Mouse (Mus musculus): Measurements from ENCODE around the gene Ccdc194. TPM values are rescaled to one million over a fixed set of nuclear protein-coding genes. Genes with fewer than 3 reads are reported as not detected.

Ccdc194 gene
- total and polyA plus RNA-seq, 2 experiments from 2014 or later = 0.27 TPM; not detected in 1

DNA sequence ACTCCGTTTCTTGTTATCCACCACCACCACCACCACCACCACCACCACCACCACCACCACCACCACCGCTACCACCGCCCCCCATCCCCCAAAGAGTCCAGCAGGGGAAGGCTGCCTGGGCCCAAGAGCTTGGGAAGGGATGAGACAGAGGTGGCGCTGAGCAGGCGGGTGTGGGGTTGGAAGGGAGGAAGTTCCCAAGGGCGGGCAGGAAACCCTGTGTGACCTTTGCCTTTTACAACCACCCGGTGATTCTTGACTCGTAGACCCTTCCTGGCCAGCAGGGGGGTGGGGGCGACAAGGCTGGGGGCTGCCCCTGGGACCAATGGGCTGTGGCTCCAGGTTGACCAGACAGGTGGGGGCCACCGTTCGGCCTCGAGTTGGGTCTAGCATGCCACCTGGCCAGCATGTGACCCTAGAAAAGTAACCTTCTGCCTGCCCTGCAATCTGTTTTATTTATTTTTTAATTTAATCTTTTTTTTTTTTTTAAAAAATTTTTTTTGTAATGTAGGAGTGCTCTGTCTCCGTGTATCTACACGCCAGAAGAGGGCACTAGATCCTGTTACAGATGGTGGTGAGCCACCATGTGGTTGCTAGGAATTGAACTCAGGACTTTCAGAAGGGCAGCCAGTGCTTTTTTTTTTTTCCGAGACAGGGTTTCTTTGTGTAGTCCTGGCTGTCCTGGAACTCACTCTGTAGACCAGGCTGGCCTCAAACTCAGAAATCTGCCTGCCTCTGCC, 12.3 kb downstream of the Ccdc194 start:
- H3K9ac ChIP-seq (replicated peaks; ENCODE audit: low read length, poor library complexity, severe bottlenecking) = no peak overlapping the region
- H3K27me3 ChIP-seq (ENCODE audit: insufficient read depth, low read length) = peaks cover 21% of the 10 kb centered on the region
- no peaks in the 10 kb centered on the region for H3K36me3 ChIP-seq (ENCODE audit: insufficient read depth, low read length)
- H3K4me1 ChIP-seq (ENCODE audit: insufficient read depth, low read length) = no peaks in the 10 kb centered on the region
- peak; percentile 9; the same call in 1 of the 2 replicates for TF ChIP-seq CTCF (IDR thresholded peaks at IDR 0.05)
- H3K9me3 ChIP-seq (ENCODE audit: low read length) = no peaks in the 10 kb centered on the region
- H3K27ac ChIP-seq (ENCODE audit: low read depth, low read length) = no peak overlapping the region
- ATAC-seq (ENCODE audit: low FRiP score) (no peak), DNase-seq (ENCODE audit: low spot score) (no peak)
- 73% methylated on average over 11 of the region's 15 CpGs for WGBS
- H3K4me2 ChIP-seq (ENCODE audit: low read depth, low read length, poor library complexity, severe bottlenecking) = no peak overlapping the region
- H3K4me3 ChIP-seq (ENCODE audit: low read depth, low read length) = no peak overlapping the region

DNA sequence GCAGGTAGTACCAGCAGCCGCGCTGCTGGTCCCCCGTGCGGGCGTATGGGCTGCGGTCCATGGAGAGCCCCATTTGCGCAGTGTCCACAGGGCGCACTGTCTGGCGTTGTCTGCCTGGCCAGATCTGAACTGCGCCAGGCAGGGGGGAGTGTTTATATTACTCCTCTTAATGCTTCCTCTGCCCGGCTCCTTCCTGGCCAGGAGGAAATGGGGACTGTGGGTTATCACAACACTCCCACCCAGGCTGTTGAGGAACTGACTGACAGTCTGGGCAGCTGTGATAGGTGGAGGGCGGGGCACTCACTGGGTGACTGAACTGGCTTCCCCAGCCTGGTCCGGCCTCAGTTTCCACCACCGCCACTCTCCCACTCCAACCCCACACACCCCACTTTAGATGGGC, 13.9 kb downstream of the Ccdc194 start, which contains the start of gene Plvap:
Gene Plvap (minus strand): TSS at position 109 of the 400 bp plus-strand sequence.
- peaks cover 26% of the 10 kb centered on the region for H3K27me3 ChIP-seq (ENCODE audit: insufficient read depth, low read length)

DNA sequence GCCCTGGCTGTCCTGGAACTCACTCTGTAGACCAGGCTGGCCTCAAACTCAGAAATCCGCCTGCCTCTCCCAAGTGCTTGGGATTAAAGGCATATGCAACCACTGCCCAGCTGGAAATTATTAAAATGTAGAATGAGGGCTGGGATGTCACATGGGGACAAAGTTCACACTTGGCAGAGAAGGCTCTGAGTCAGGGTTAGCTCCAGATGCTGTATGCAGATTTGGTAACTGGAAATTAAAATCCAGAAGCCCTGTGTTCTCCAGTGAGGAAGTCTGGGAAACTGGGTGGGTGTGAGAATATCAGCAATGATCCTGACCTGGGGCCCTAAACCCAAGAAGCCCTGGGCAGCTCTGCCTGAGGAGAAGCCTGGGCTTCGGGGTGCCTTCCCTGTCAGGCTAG, 16.2 kb downstream of the Ccdc194 start:
- 64% methylated on average over 2 of the region's 2 CpGs for WGBS
- H3K4me2 ChIP-seq (ENCODE audit: low read depth, low read length, poor library complexity, severe bottlenecking) = no peak overlapping the region
- no peaks in the 10 kb centered on the region for H3K9me3 ChIP-seq (ENCODE audit: low read length)
- peaks cover 41% of the 10 kb centered on the region for H3K27me3 ChIP-seq (ENCODE audit: insufficient read depth, low read length)
- TF ChIP-seq CTCF (IDR thresholded peaks at IDR 0.05) = no peak
- H3K27ac ChIP-seq (ENCODE audit: low read depth, low read length) = no peak overlapping the region
- no peak for ATAC-seq (ENCODE audit: low FRiP score)
- DNase-seq (ENCODE audit: low spot score) = no peak
- no peak overlapping the region for H3K4me3 ChIP-seq (ENCODE audit: low read depth, low read length)
- no peaks in the 10 kb centered on the region for H3K4me1 ChIP-seq (ENCODE audit: insufficient read depth, low read length)
- no peaks in the 10 kb centered on the region for H3K36me3 ChIP-seq (ENCODE audit: insufficient read depth, low read length)
- H3K9ac ChIP-seq (replicated peaks; ENCODE audit: low read length, poor library complexity, severe bottlenecking) = no peak overlapping the region

More for the DNA sequence above, 13.9 kb downstream of the Ccdc194 start, which contains the start of gene Plvap:
- no peak within 1 kb of the TSS for H3K9ac ChIP-seq (replicated peaks; ENCODE audit: low read length, poor library complexity, severe bottlenecking)
- no peaks in the 10 kb centered on the region for H3K9me3 ChIP-seq (ENCODE audit: low read length)
- WGBS = 70% methylated on average over 14 of the region's 14 CpGs
- DNase-seq (ENCODE audit: low spot score) = no peak
- no peak within 1 kb of the TSS for H3K4me2 ChIP-seq (ENCODE audit: low read depth, low read length, poor library complexity, severe bottlenecking)
- H3K36me3 ChIP-seq (ENCODE audit: insufficient read depth, low read length) = no peaks in the 10 kb centered on the region
- no peak for ATAC-seq (ENCODE audit: low FRiP score)
- H3K4me1 ChIP-seq (ENCODE audit: insufficient read depth, low read length) = no peaks in the 10 kb centered on the region
- H3K4me3 ChIP-seq (ENCODE audit: low read depth, low read length) = no peak within 1 kb of the TSS
- TF ChIP-seq CTCF (IDR thresholded peaks at IDR 0.05) = no peak
- no peak within 1 kb of the TSS for H3K27ac ChIP-seq (ENCODE audit: low read depth, low read length)

DNA sequence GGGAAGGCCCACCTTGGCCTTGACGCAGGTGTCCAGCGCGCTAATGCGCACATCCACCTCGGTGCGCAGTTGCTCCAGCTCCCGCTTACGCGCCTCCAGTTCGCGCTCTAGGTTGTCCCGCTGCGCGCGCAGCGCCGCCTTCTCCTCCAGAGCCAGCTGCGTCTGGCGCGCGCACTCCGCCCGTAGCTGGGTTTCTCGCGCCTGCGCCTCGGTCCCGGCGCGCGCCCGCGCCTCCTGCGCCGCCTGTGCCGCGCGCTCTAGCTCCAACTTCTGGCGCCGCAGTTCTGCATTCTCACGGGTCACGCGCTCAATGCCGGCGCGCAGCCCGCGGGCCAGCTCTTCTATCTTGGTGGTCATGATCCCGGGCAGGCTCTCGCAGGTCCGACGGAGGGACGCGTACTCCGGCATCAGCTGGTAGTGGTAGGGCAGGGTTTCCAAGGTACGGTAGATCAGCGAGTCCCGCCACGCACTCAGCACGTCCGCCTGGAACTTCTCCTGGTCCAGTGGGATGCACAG, 17.9 kb downstream of the Ccdc194 start:
- H3K27me3 ChIP-seq (ENCODE audit: insufficient read depth, low read length) = peaks cover 41% of the 10 kb centered on the region
- peak; percentile 90 for DNase-seq (ENCODE audit: low spot score)

DNA sequence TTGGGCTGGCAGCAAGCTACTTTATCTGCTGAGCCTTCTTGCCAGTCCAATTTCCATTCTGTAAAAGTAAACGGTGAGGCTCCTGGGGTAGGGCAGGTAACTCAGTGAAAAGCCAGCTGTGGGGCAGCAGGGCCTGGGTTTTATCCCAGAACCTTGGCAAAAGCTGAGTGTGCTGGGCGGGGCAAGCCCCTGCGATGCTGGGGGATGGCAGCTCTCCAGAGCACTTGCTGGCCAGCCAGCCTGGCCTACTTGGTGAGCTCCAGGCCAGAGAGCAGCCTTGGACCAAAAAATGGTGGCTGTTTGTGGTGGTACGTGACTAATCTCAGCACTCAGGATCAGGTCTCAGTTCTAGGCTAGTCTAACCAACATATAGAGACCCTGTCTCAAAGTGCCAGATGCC, 19.5 kb downstream of the Ccdc194 start:
- DNase-seq (ENCODE audit: low spot score) = no peak
- peaks cover 34% of the 10 kb centered on the region for H3K27me3 ChIP-seq (ENCODE audit: insufficient read depth, low read length)
- H3K4me3 ChIP-seq (ENCODE audit: low read depth, low read length) = no peak overlapping the region
- H3K27ac ChIP-seq (ENCODE audit: low read depth, low read length) = no peak overlapping the region
- no peaks in the 10 kb centered on the region for H3K4me1 ChIP-seq (ENCODE audit: insufficient read depth, low read length)
- H3K4me2 ChIP-seq (ENCODE audit: low read depth, low read length, poor library complexity, severe bottlenecking) = no peak overlapping the region
- H3K36me3 ChIP-seq (ENCODE audit: insufficient read depth, low read length) = no peaks in the 10 kb centered on the region
- WGBS = 75% methylated on average over 4 of the region's 4 CpGs
- no peak for TF ChIP-seq CTCF (IDR thresholded peaks at IDR 0.05)
- ATAC-seq (ENCODE audit: low FRiP score) = no peak
- no peak overlapping the region for H3K9ac ChIP-seq (replicated peaks; ENCODE audit: low read length, poor library complexity, severe bottlenecking)
- no peaks in the 10 kb centered on the region for H3K9me3 ChIP-seq (ENCODE audit: low read length)

More for the DNA sequence above, 17.9 kb downstream of the Ccdc194 start:
- H3K4me3 ChIP-seq (ENCODE audit: low read depth, low read length) = peak overlapping the region; percentile 37
- H3K4me1 ChIP-seq (ENCODE audit: insufficient read depth, low read length) = no peaks in the 10 kb centered on the region
- under 1% methylated on average over 61 of the region's 61 CpGs for WGBS
- peak overlapping the region; percentile 57 for H3K4me2 ChIP-seq (ENCODE audit: low read depth, low read length, poor library complexity, severe bottlenecking)
- H3K9me3 ChIP-seq (ENCODE audit: low read length) = no peaks in the 10 kb centered on the region
- no peak overlapping the region for H3K27ac ChIP-seq (ENCODE audit: low read depth, low read length)
- peak; percentile 79 for ATAC-seq (ENCODE audit: low FRiP score)
- TF ChIP-seq CTCF (IDR thresholded peaks at IDR 0.05) = no peak
- H3K9ac ChIP-seq (replicated peaks; ENCODE audit: low read length, poor library complexity, severe bottlenecking) = peak overlapping the region; percentile 33
- no peaks in the 10 kb centered on the region for H3K36me3 ChIP-seq (ENCODE audit: insufficient read depth, low read length)

DNA sequence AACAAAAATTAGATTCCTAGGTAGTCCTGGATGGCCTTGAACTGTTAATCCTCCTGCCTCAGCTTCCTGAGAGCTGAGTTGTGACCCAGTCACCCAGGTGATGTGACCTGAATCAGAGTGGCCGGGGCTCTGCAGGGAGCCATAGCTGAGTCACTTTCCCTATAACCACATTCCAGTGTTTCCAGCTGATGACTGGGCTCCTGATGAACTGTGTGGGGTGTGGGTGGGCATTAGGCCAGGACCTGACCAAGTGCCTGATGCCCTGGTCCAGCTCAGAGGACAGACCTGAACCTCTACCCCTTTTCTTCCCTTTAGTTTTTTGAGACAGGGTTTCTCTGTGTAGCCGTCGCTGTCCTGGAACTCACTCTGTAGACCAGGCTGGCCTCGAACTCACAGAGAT, 20.2 kb downstream of the Ccdc194 start:
- 94% methylated on average over 4 of the region's 4 CpGs for WGBS
- ATAC-seq (ENCODE audit: low FRiP score) (no peak), DNase-seq (ENCODE audit: low spot score) (no peak)
- H3K4me2 ChIP-seq (ENCODE audit: low read depth, low read length, poor library complexity, severe bottlenecking) = no peak overlapping the region
- H3K4me3 ChIP-seq (ENCODE audit: low read depth, low read length) = no peak overlapping the region
- H3K9me3 ChIP-seq (ENCODE audit: low read length) = no peaks in the 10 kb centered on the region
- H3K36me3 ChIP-seq (ENCODE audit: insufficient read depth, low read length) = no peaks in the 10 kb centered on the region
- no peak for TF ChIP-seq CTCF (IDR thresholded peaks at IDR 0.05)
- H3K4me1 ChIP-seq (ENCODE audit: insufficient read depth, low read length) = no peaks in the 10 kb centered on the region
- no peak overlapping the region for H3K27ac ChIP-seq (ENCODE audit: low read depth, low read length)
- H3K27me3 ChIP-seq (ENCODE audit: insufficient read depth, low read length) = peaks cover 34% of the 10 kb centered on the region
- H3K9ac ChIP-seq (replicated peaks; ENCODE audit: low read length, poor library complexity, severe bottlenecking) = no peak overlapping the region

Measured in midbrain, postnatal 0 days (tissue).